Mouse (Mus musculus) duodenum, adult 2 months (tissue): ENCODE results near the gene Gm16381. TPM values are rescaled to one million over a fixed set of nuclear protein-coding genes. Genes with fewer than 3 reads are reported as not detected.

Experiments
- polyA plus RNA-seq: library from polyadenylated mRNA; depleted of rRNA; stranded (reverse); fragments of >200 nt; gene quantifications from 2 replicates; pipeline ENCODE4 v1.2.3, GENCODE M21; 2012; ENCODE audit warnings: low replicate concordance; rRNA removed

Gm16381 gene
- not detected in 2 replicates for polyA plus RNA-seq

DNA sequence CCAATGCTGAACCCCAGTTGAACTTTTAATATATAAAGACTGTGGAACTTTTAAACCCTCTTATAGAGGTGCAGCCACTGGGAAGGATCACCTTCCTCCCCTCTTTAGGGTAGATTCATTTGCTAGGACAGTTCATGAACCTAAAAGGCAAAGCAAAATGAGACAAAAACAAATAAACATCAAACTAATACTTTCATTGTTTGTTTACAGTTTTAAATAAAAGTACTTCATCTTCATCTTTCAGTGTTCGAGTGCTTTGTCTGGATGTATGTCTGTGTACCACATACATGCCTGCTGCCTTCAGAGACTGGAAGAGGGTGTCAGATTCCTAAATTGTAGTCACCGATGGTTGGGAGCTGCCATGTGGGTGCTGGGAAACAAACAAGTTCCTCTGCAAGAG is at the start of gene Gm16381:
Gene Gm16381 (minus strand): TSS at position 101 of the 400 bp plus-strand sequence.

DNA sequence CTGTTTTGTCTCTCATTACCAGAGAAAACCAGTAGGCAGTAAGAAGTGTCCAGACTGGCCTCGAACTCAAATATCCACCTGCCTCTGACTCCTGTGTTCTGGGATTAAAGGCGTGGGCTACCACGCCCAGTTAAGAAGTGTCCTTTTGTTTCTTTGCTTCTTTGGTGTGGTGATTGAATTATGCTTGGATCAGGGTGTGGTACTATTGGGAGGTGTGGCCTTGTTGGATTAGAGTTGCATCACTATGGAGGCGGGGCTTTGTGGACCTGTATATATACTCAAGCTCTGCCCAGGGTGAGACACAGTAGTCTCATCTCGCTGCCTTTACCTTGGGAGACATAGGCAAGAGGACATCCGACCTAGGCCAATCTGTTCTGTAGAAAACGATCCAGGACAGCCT is 25.9 kb downstream of the Gm16381 start, which contains the start of gene Gm4027:
Gene Gm4027 (plus strand): TSS at position 301 of the 400 bp plus-strand sequence.

DNA sequence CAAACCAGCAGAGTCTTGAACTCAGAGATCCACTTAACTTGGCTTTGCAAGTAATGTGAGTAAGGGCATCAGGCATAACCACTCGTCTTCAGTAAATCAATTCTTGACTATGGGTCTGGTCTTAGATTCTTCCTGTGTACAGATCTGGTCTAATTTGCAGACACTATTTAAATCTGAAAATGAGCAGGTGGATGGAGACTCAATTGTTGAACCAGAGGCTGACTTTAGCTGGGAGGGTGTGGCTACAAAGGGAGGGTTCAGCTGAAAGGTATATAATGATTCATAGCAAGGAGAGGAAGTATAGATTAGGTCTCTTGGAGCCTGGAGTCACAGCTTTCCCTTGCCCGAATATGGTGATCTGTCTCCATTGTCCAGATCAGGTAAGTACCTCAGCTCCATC is 42.0 kb downstream of the Gm16381 start, which contains the start of gene Oog1:
Gene Oog1 (plus strand): TSS at position 301 of the 400 bp plus-strand sequence.

Other genes starting within 250 kb of the Gm16381 start
- 1.3 and 3.9 TPM in 2 replicates for gene Slirp, start 200.7 kb downstream of the Gm16381 start, polyA plus RNA-seq
- 7.4 and 8.3 TPM in 2 replicates for gene Alkbh1, start 200.6 kb downstream of the Gm16381 start, polyA plus RNA-seq
- gene Snw1, start 172.3 kb downstream of the Gm16381 start, polyA plus RNA-seq, result 0.87 and 1.6 TPM in 2 replicates
- gene Gm5788, start 149.9 kb downstream of the Gm16381 start, polyA plus RNA-seq, result not detected in 2 replicates
- gene Gm8300, start 130.3 kb downstream of the Gm16381 start, polyA plus RNA-seq, result not detected in 2 replicates
- gene Oog1, start 41.9 kb downstream of the Gm16381 start, polyA plus RNA-seq, result not detected in 2 replicates
- not detected in 2 replicates for gene Gm4027, start 25.8 kb downstream of the Gm16381 start, polyA plus RNA-seq
- gene Gm21319, start 131.1 kb upstream of the Gm16381 start, polyA plus RNA-seq, result not detected in 2 replicates
- not detected in 2 replicates for gene Gm21936, start 150.9 kb upstream of the Gm16381 start, polyA plus RNA-seq
- not detected in 2 replicates for gene BB287469, start 172.0 kb upstream of the Gm16381 start, polyA plus RNA-seq
- gene Gm2001, start 197.7 kb upstream of the Gm16381 start, polyA plus RNA-seq, result not detected in 2 replicates
- gene Gm2016, start 229.5 kb upstream of the Gm16381 start, polyA plus RNA-seq, result not detected in 2 replicates